Mouse (Mus musculus): ENCODE results near the gene Pdpn. TPM values are rescaled to one million over a fixed set of nuclear protein-coding genes. Genes with fewer than 3 reads are reported as not detected.

The Pdpn gene
- polyA plus RNA-seq, 1 experiment from 2014 or later, result 72.5 TPM

DNA sequence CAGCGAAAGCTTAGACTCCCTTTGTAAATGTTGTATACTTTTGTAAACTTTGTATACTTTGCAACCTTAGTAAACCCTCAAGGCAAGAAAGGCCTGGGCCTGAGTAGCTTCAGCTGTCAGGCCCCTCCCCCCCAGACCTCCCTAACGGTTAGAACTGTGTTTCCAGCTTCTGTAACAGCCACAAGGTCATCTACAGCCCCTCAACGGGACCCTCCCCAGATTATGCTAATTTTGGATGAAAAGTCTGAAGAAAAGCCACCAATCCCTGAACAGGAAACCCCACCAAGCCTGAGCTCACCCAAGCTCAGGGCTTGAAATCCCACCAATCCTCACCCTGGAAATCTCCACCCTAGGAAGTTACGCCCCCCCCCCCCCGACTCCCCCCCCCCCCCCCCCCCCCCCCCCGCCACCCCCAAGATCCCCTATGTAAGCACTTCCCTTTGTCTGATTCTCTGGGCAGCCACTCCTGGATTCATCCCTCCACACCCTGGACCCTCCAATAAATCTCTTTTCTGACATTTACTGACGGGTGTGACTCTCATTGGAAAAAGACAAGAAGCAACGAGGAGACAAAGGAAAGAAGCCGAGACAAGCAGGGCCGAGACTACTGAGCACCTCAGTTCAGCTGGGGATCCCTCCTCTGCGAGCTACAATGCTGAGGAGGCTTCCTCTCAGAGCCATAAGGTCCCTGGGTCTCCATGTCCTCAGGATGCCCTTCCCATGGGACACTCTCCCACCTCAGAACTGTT, 25.0 kb upstream of the Pdpn start:
- Histone ChIP-seq H3K4me3 (replicated peaks) (no peak overlapping the region), H3K4me2 (replicated peaks) (peak overlapping the region; percentile 52), H3K4me1 (replicated peaks) (peaks cover 12% of the 10 kb centered on the region), H3K27ac (peak overlapping the region; percentile 61), H3K27me3 (no peaks in the 10 kb centered on the region), H3K36me3 (no peaks in the 10 kb centered on the region), H3K9me3 (no peaks in the 10 kb centered on the region), H3K9ac (replicated peaks) (no peak overlapping the region)
- ATAC-seq, result peak; percentile 41; the same call in 1 of the 2 replicates
- 14% methylated on average over 8 of the region's 11 CpGs for WGBS

DNA sequence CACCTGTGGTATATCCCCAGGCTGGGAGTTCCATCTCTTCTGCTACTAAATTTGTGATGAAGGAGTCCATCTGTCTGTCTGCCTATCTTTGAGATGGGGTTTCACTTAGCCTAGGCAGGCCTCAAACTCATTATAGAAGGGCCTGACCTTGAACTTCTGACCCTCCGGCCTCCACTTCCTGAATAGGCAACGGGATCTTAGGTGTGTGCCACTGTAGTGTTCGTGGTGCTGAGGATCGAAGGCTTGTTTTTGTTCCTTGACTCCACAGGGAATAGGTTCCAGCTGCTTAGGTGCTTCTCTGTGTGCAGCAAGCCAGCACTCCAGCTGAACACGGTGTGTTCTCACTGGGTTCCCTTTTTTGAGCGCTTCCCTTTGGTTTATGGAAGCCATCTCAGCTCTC, 13.9 kb upstream of the Pdpn start:
- Histone ChIP-seq H3K36me3 (no peaks in the 10 kb centered on the region), H3K4me2 (replicated peaks) (no peak overlapping the region), H3K9ac (replicated peaks) (no peak overlapping the region), H3K4me3 (replicated peaks) (no peak overlapping the region), H3K9me3 (no peaks in the 10 kb centered on the region), H3K27ac (no peak overlapping the region), H3K4me1 (replicated peaks) (no peaks in the 10 kb centered on the region), H3K27me3 (no peaks in the 10 kb centered on the region)
- no peak for ATAC-seq
- WGBS, result 88% methylated on average over 6 of the region's 6 CpGs

DNA sequence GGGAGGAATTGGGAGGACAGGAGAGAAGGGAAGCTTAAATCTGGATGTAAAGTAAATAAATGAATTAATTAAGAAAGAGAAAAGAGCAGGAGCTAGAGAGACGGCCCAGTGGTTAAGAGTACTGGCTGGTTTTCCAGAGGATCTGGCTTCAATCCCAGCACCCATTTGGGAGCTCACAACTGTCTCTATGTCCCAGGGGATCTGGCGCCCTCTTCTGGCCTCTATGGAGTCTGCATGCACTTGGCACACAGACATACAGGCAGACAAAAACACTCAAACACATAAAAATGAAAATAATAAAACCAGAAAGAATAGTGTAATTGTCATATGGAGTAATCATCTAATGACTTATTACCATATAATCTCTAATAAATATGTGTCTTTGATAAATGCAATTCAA, 12.0 kb upstream of the Pdpn start:
- H3K27ac ChIP-seq, result no peak overlapping the region
- 45% methylated on average over 2 of the region's 2 CpGs for WGBS

DNA sequence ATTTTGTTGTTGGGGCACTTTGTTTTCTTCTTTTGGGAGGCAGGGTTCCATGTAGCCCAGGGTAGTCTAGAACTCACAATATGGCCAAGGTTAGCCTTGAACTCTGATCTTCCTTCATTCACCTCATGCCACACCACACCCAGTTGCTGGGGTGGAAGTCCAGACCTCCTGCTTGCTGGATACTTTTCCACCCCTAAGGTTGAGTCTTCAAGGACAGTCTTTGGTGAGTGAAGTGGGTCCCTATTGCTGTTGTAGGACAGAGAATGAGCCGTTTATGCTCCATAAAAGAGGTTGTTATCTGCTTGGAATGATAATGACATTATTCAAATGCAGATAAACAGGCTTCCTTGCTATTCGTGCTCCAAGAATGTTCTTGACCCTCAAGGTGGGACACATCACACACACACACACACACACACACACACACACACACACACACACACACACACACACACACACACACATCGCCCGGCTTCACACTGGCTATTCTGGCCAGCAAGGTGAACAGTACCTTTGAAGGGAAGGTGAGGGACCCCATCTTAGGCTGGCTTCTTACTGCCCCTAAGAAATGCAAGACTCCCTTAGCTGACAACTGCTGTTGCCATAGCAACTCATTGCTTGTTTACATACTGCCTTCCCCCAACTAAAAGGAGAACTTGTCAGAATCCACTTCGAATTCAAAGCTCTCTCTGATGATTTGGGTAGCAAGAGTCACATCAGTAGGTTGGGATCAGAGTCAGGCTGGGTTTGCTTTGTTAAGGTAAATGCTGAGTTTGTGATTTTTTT, 6.8 kb upstream of the Pdpn start:
- H3K9ac ChIP-seq (replicated peaks), result no peak overlapping the region
- no peak overlapping the region for H3K4me2 ChIP-seq (replicated peaks)
- WGBS, result 63% methylated on average over 5 of the region's 5 CpGs
- 0 out of 2 replicates have a peak, but pooled peaks cover 3% of the 10 kb centered on the region for H3K27me3 ChIP-seq
- peaks cover 4% of the 10 kb centered on the region; the same call in 1 of the 2 replicates for H3K4me1 ChIP-seq (replicated peaks)
- no peak overlapping the region for H3K27ac ChIP-seq
- ATAC-seq, result 0 out of 2 replicates have a peak, but pooled peaks have one; percentile 40
- no peaks in the 10 kb centered on the region for H3K36me3 ChIP-seq
- no peak overlapping the region for H3K4me3 ChIP-seq (replicated peaks)
- no peaks in the 10 kb centered on the region for H3K9me3 ChIP-seq

More for the DNA sequence above, 12.0 kb upstream of the Pdpn start:
- Histone ChIP-seq H3K9me3 (no peaks in the 10 kb centered on the region), H3K4me2 (replicated peaks) (no peak overlapping the region), H3K36me3 (no peaks in the 10 kb centered on the region), H3K4me1 (replicated peaks) (peaks cover 2% of the 10 kb centered on the region; the same call in 1 of the 2 replicates), H3K27me3 (no peaks in the 10 kb centered on the region), H3K4me3 (replicated peaks) (no peak overlapping the region), H3K9ac (replicated peaks) (no peak overlapping the region)
- no peak for ATAC-seq

DNA sequence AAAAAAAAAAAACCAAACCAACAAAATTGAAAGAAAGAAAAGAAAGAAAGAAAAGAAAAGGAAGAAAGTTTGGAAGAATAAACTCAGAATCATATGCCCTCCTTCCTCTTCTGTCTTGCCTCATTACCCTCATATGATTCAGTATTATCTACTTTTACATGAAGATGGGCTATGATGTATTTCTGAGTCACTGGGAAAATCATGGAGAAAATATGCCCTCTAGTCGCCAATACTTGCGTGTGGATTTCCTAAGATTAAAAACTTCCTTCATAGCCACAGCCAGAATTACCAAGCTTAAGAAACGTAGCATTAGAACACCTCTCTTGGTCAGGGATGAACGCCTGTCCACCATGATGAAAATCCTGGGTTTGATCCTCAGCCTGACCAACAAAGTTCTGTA, 5.7 kb upstream of the Pdpn start:
- peaks cover 11% of the 10 kb centered on the region for H3K4me1 ChIP-seq (replicated peaks)
- H3K4me2 ChIP-seq (replicated peaks), result no peak overlapping the region
- H3K4me3 ChIP-seq (replicated peaks), result no peak overlapping the region
- H3K27ac ChIP-seq, result no peak overlapping the region
- H3K9me3 ChIP-seq, result no peaks in the 10 kb centered on the region
- no peak for ATAC-seq
- H3K36me3 ChIP-seq, result no peaks in the 10 kb centered on the region
- H3K9ac ChIP-seq (replicated peaks), result no peak overlapping the region
- 0 out of 2 replicates have a peak, but pooled peaks cover 3% of the 10 kb centered on the region for H3K27me3 ChIP-seq
- WGBS, result 94% methylated on average over 4 of the region's 4 CpGs

DNA sequence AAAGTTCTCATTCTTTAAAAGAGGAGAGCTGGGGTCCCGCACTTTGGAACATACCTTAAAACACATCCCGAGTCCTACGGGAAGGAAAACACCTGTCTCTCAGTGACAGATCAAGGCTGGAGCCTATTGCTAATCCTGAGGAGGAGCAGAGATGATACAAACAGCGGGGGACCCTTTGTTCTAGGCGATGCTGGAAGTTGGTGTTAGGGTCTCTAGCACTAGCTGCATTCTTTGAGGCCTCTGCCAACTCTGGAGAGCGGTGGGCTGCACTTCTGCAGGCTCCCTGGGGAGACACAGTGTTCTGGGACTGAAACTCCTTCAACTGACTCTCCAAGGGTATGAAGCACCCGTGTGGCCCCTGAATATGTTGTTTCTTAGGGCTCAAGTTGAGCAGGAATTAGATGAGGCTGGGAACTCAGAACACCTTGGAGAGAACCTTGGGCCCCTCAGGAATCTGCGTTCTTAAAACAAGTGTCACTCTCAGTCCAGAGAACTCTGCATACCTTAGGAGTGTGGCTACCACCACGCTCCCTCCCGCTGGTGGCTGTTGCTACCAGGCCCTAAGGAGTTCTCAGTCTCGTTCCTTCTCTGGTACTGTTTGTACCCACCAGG, 3.0 kb upstream of the Pdpn start:
- no peak for ATAC-seq
- Histone ChIP-seq H3K9ac (replicated peaks) (no peak overlapping the region), H3K4me2 (replicated peaks) (no peak overlapping the region), H3K4me3 (replicated peaks) (no peak overlapping the region), H3K9me3 (no peaks in the 10 kb centered on the region), H3K4me1 (replicated peaks) (peaks cover 36% of the 10 kb centered on the region), H3K27ac (no peak overlapping the region), H3K36me3 (no peaks in the 10 kb centered on the region), H3K27me3 (0 out of 2 replicates have a peak, but pooled peaks cover 3% of the 10 kb centered on the region)
- WGBS, result 47% methylated on average over 11 of the region's 11 CpGs

DNA sequence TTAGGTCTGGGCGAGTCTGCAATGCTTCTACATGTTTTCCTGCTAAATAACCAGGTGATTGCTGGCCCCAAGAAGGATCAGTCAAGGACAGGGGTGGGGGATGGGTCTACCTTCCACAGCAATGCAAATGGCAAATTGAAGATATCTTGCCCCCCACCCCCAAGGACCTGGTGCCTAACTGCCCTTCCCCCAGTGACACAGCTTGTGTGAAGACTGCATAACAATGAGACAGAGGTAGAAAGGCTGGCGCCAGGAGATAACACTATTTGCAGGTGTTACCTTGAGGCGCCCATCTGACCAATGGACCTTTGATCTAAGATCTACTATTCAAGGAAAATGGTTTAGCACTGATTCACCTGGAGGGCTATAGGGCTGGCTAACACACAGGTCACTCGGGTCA, 2.5 kb upstream of the Pdpn start:
- Histone ChIP-seq H3K27ac (no peak overlapping the region), H3K9me3 (no peaks in the 10 kb centered on the region), H3K4me1 (replicated peaks) (peaks cover 41% of the 10 kb centered on the region), H3K27me3 (0 out of 2 replicates have a peak, but pooled peaks cover 3% of the 10 kb centered on the region), H3K4me2 (replicated peaks) (no peak overlapping the region), H3K36me3 (no peaks in the 10 kb centered on the region), H3K9ac (replicated peaks) (no peak overlapping the region), H3K4me3 (replicated peaks) (no peak overlapping the region)
- ATAC-seq, result no peak
- WGBS, result 54% methylated on average over 4 of the region's 4 CpGs

DNA sequence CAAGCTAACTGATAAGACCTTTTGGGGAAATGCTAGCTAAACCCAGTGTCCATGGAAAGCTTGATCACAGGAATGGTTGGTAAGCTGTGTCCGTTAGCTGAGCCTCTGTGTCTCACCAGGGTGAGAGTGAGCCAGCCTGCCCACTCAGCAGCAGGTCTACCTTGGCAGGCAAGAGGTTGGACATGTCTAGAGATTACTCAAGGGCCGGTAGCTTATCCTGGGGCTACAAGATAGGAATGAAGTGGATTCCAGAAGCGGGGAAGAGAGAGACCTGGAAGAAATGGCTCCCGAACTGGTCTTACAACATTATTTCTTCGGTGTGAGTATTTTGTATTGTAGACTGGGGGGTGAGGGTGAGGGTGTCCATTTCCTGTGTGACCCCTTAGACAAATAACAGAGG, 1.7 kb upstream of the Pdpn start:
- H3K36me3 ChIP-seq, result no peaks in the 10 kb centered on the region
- 0 out of 2 replicates have a peak, but pooled peaks cover 3% of the 10 kb centered on the region for H3K27me3 ChIP-seq
- H3K9ac ChIP-seq (replicated peaks), result no peak overlapping the region
- H3K27ac ChIP-seq, result no peak overlapping the region
- no peaks in the 10 kb centered on the region for H3K9me3 ChIP-seq
- ATAC-seq, result no peak
- peak overlapping the region; percentile 62 for H3K4me2 ChIP-seq (replicated peaks)
- WGBS, result 75% methylated on average over 5 of the region's 5 CpGs
- H3K4me3 ChIP-seq (replicated peaks), result peak overlapping the region; percentile 45; the same call in 1 of the 2 replicates
- H3K4me1 ChIP-seq (replicated peaks), result peaks cover 45% of the 10 kb centered on the region

DNA sequence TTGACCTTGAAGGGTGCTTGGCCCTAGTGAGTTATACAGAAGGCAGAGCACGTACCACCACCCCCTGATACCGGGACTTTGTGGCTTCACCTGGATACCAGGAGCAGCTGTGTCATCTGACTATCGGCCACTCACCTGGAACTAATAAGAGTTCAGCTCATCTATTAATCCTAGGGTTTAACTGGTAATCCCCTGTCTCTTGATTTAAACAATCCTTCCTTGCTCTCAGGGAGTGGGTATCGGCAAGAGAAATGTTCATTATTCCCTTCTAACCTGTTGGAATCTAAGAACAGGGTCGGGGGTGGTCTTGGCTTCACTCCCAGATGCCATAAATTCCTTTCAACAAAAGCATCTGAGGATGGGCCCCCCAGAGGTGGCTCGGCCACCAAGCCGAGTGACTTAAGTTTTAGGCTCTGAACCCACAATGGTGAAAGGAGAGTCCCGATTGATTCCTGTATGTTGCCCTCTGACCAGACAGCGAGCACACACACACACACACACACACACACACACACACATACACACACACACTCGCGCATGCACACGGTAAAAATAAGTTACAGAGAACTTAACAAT, 837 bp upstream of the Pdpn start:
- 6% methylated on average over 12 of the region's 12 CpGs for WGBS
- Histone ChIP-seq H3K27ac (no peak overlapping the region), H3K4me1 (replicated peaks) (peaks cover 53% of the 10 kb centered on the region), H3K36me3 (no peaks in the 10 kb centered on the region), H3K4me2 (replicated peaks) (peak overlapping the region; percentile 62), H3K4me3 (replicated peaks) (peak overlapping the region; percentile 45), H3K27me3 (0 out of 2 replicates have a peak, but pooled peaks cover 3% of the 10 kb centered on the region), H3K9me3 (no peaks in the 10 kb centered on the region), H3K9ac (replicated peaks) (peak overlapping the region; percentile 28)
- ATAC-seq, result no peak

DNA sequence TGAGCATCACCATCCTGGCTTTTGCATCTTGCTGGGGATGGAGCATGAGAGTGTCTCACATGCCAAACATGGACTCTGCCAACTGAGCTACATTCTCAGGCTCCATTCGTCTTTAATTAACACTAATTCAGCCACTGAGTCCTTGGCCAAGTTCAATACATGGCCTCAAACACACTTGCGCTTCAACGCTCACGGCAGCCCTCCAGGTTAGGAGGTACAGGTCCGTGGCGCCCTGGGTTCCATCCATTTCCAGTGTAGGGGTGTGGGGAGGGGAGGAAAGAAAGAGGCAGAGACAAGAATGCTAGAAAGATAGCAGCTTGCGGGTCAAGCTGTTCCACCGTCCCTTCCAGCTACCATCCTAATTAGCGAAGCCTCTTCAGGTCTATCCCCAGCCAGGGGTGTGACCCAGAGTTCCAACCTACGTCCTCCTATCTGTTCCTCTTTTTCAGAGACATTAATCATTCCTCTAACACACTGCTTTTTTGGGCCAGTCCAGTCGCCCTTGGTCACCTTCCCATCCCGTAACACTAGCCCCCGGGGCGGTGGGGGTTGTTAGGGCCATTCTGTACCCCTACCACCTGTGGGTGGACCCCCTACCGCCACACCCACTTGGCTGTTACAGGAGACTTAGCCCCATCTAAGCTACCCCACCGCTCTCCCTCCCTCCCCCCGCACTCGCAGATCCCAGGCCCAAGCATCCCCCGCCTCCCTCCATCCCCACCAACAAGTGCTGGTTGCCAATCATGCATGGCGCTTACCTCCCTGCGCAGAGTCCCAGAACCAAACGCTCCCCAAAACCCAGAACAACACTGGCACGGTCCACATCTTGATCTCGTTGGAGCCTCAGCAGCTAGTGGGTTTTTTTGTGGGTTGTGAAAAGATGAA, 691 bp downstream of the Pdpn start:
- peak overlapping the region; percentile 45 for H3K4me3 ChIP-seq (replicated peaks)
- H3K4me1 ChIP-seq (replicated peaks), result peaks cover 61% of the 10 kb centered on the region
- peak overlapping the region; percentile 63 for H3K9ac ChIP-seq (replicated peaks)
- ATAC-seq, result peak; percentile 57
- 2% methylated on average over 24 of the region's 24 CpGs for WGBS
- H3K27ac ChIP-seq, result peak overlapping the region; percentile 65
- no peaks in the 10 kb centered on the region for H3K9me3 ChIP-seq
- 0 out of 2 replicates have a peak, but pooled peaks cover 3% of the 10 kb centered on the region for H3K27me3 ChIP-seq
- H3K4me2 ChIP-seq (replicated peaks), result peak overlapping the region; percentile 62
- H3K36me3 ChIP-seq, result peaks cover 2% of the 10 kb centered on the region
